Mouse (Mus musculus): Measurements from ENCODE around the gene Nosip.
A peak's percentile ranks its signal among the peaks of the same experiment; 100 is the strongest.

Nosip gene

GRCm38 (mm10) chr7:45035631-45036030, 26.6 kb upstream of the Nosip start:
- DNase-seq (ENCODE audit: low spot score in 2 of 2): no peak

- DNase-seq (ENCODE audit: low spot score in 2 of 2): no peak
These were observed 25.5 kb upstream of the Nosip start for GRCm38 (mm10) chr7:45036702-45037101.

- peak; percentile 63 to 85 for DNase-seq (ENCODE audit: low spot score in 2 of 2)
These were observed 24.4 kb upstream of the Nosip start for GRCm38 (mm10) chr7:45037720-45038361.

GRCm38 (mm10) chr7:45038411-45038810, 23.8 kb upstream of the Nosip start:
- DNase-seq (ENCODE audit: low spot score in 2 of 2): no peak

- no peak for DNase-seq (ENCODE audit: low spot score in 2 of 2)
These were observed 21.4 kb upstream of the Nosip start for GRCm38 (mm10) chr7:45040851-45041250.

- DNase-seq (ENCODE audit: low spot score in 2 of 2): no peak
These were observed 18.9 kb upstream of the Nosip start for GRCm38 (mm10) chr7:45043307-45043706.

GRCm38 (mm10) chr7:45045741-45046140, 16.5 kb upstream of the Nosip start:
- no peak for DNase-seq (ENCODE audit: low spot score in 2 of 2)

GRCm38 (mm10) chr7:45046853-45047350, 15.3 kb upstream of the Nosip start:
- no peak for DNase-seq (ENCODE audit: low spot score in 2 of 2)

GRCm38 (mm10) chr7:45047491-45047890, 14.7 kb upstream of the Nosip start:
- DNase-seq (ENCODE audit: low spot score in 2 of 2): no peak

GRCm38 (mm10) chr7:45048001-45048890, 14.0 kb upstream of the Nosip start:
- DNase-seq (ENCODE audit: low spot score in 2 of 2): no peak

GRCm38 (mm10) chr7:45048923-45049657, 13.1 kb upstream of the Nosip start:
- no peak for DNase-seq (ENCODE audit: low spot score in 2 of 2)

- peak in 1 of 2 experiments; percentile 66 for DNase-seq (ENCODE audit: low spot score in 2 of 2)
These were observed 11.2 kb upstream of the Nosip start for GRCm38 (mm10) chr7:45050945-45051600.

- no peak for DNase-seq (ENCODE audit: low spot score in 2 of 2)
These were observed 10.6 kb upstream of the Nosip start for GRCm38 (mm10) chr7:45051601-45051974.

- peak; percentile 42 to 53 for DNase-seq (ENCODE audit: low spot score in 2 of 2)
These were observed 9.9 kb upstream of the Nosip start for GRCm38 (mm10) chr7:45052181-45052861.

- DNase-seq (ENCODE audit: low spot score in 2 of 2): no peak
These were observed 9.4 kb upstream of the Nosip start, which contains the start of gene Prr12 for GRCm38 (mm10) chr7:45052862-45053116. TSS of gene Prr12 (minus strand) at chr7:45052881.

- peak; percentile 57 to 72 for DNase-seq (ENCODE audit: low spot score in 2 of 2)
These were observed 8.9 kb upstream of the Nosip start for GRCm38 (mm10) chr7:45053117-45053930.

- peak; percentile 71 to 90 for DNase-seq (ENCODE audit: low spot score in 2 of 2)
These were observed 8.2 kb upstream of the Nosip start for GRCm38 (mm10) chr7:45053931-45054510.

- no peak for DNase-seq (ENCODE audit: low spot score in 2 of 2)
These were observed 5.8 kb upstream of the Nosip start for GRCm38 (mm10) chr7:45056329-45056971.

GRCm38 (mm10) chr7:45056972-45057348, 5.3 kb upstream of the Nosip start:
- no peak for DNase-seq (ENCODE audit: low spot score in 2 of 2)
